Mouse (Mus musculus): ENCODE results near the gene D430041D05Rik. TPM values are rescaled to one million over a fixed set of nuclear protein-coding genes. Genes with fewer than 3 reads are reported as not detected.

The D430041D05Rik gene
- polyA plus RNA-seq, 1 experiment from 2014 or later = 0.97 TPM

GRCm38 (mm10) chr2:104444776-104445175 is 34.0 kb upstream of the D430041D05Rik start:
- H3K9me3 ChIP-seq (ENCODE audit: control insufficient read depth, low read length) = no peaks in the 10 kb centered on the region
- ATAC-seq (ENCODE audit: insufficient number of reproducible peaks, low FRiP score, low TSS enrichment, low read depth) (no peak), DNase-seq (ENCODE audit: low spot score) (peak; percentile 64)
- no peak overlapping the region for H3K4me3 ChIP-seq (ENCODE audit: low read depth, low read length)
- no peaks in the 10 kb centered on the region for H3K4me1 ChIP-seq (ENCODE audit: control insufficient read depth, insufficient read depth, low read length)
- H3K9ac ChIP-seq (ENCODE audit: low read length) = no peak overlapping the region
- no peak overlapping the region for H3K27ac ChIP-seq (replicated peaks; ENCODE audit: low read depth, low read length)
- no peaks in the 10 kb centered on the region for H3K27me3 ChIP-seq (ENCODE audit: control insufficient read depth, insufficient read depth, low read length)
- WGBS = 41% methylated on average over 2 of the region's 2 CpGs
- no peak overlapping the region for H3K4me2 ChIP-seq (ENCODE audit: low read depth, severe bottlenecking)
- H3K36me3 ChIP-seq (ENCODE audit: control insufficient read depth, insufficient read depth, low read length) = no peaks in the 10 kb centered on the region

GRCm38 (mm10) chr2:104442341-104442740 is 31.5 kb upstream of the D430041D05Rik start:
- no peak for ATAC-seq (ENCODE audit: insufficient number of reproducible peaks, low FRiP score, low TSS enrichment, low read depth)
- WGBS = 66% methylated on average over 4 of the region's 4 CpGs

GRCm38 (mm10) chr2:104436226-104436625 is 25.4 kb upstream of the D430041D05Rik start:
- WGBS = 95% methylated on average over 3 of the region's 3 CpGs
- Histone ChIP-seq H3K36me3 (ENCODE audit: control insufficient read depth, insufficient read depth, low read length) (peaks cover 9% of the 10 kb centered on the region; the same call in 1 of the 2 replicates), H3K27me3 (ENCODE audit: control insufficient read depth, insufficient read depth, low read length) (no peaks in the 10 kb centered on the region), H3K4me2 (ENCODE audit: low read depth, severe bottlenecking) (no peak overlapping the region), H3K4me1 (ENCODE audit: control insufficient read depth, insufficient read depth, low read length) (no peaks in the 10 kb centered on the region), H3K27ac (replicated peaks; ENCODE audit: low read depth, low read length) (no peak overlapping the region), H3K9ac (ENCODE audit: low read length) (no peak overlapping the region), H3K9me3 (ENCODE audit: control insufficient read depth, low read length) (no peaks in the 10 kb centered on the region), H3K4me3 (ENCODE audit: low read depth, low read length) (no peak overlapping the region)
- DNase-seq (ENCODE audit: low spot score) (no peak), ATAC-seq (ENCODE audit: insufficient number of reproducible peaks, low FRiP score, low TSS enrichment, low read depth) (no peak)

More at GRCm38 (mm10) chr2:104442341-104442740, 31.5 kb upstream of the D430041D05Rik start:
- no peaks in the 10 kb centered on the region for H3K36me3 ChIP-seq (ENCODE audit: control insufficient read depth, insufficient read depth, low read length)
- H3K4me1 ChIP-seq (ENCODE audit: control insufficient read depth, insufficient read depth, low read length) = no peaks in the 10 kb centered on the region
- no peak for DNase-seq (ENCODE audit: low spot score)
- no peak overlapping the region for H3K4me2 ChIP-seq (ENCODE audit: low read depth, severe bottlenecking)
- H3K9me3 ChIP-seq (ENCODE audit: control insufficient read depth, low read length) = no peaks in the 10 kb centered on the region
- no peak overlapping the region for H3K4me3 ChIP-seq (ENCODE audit: low read depth, low read length)
- no peak overlapping the region for H3K9ac ChIP-seq (ENCODE audit: low read length)
- no peak overlapping the region for H3K27ac ChIP-seq (replicated peaks; ENCODE audit: low read depth, low read length)
- H3K27me3 ChIP-seq (ENCODE audit: control insufficient read depth, insufficient read depth, low read length) = no peaks in the 10 kb centered on the region

- no peak overlapping the region for H3K4me3 ChIP-seq (ENCODE audit: low read depth, low read length)
- H3K9me3 ChIP-seq (ENCODE audit: control insufficient read depth, low read length) = no peaks in the 10 kb centered on the region
- peaks cover 9% of the 10 kb centered on the region; the same call in 1 of the 2 replicates for H3K36me3 ChIP-seq (ENCODE audit: control insufficient read depth, insufficient read depth, low read length)
- no peaks in the 10 kb centered on the region for H3K4me1 ChIP-seq (ENCODE audit: control insufficient read depth, insufficient read depth, low read length)
- WGBS = 93% methylated on average over 6 of the region's 6 CpGs
- no peak overlapping the region for H3K9ac ChIP-seq (ENCODE audit: low read length)
- no peaks in the 10 kb centered on the region for H3K27me3 ChIP-seq (ENCODE audit: control insufficient read depth, insufficient read depth, low read length)
- no peak overlapping the region for H3K27ac ChIP-seq (replicated peaks; ENCODE audit: low read depth, low read length)
- DNase-seq (ENCODE audit: low spot score) = no peak
- ATAC-seq (ENCODE audit: insufficient number of reproducible peaks, low FRiP score, low TSS enrichment, low read depth) = no peak
- no peak overlapping the region for H3K4me2 ChIP-seq (ENCODE audit: low read depth, severe bottlenecking)
Measured at GRCm38 (mm10) chr2:104431067-104431466, 20.3 kb upstream of the D430041D05Rik start.

- no peak for ATAC-seq (ENCODE audit: insufficient number of reproducible peaks, low FRiP score, low TSS enrichment, low read depth)
- H3K36me3 ChIP-seq (ENCODE audit: control insufficient read depth, insufficient read depth, low read length) = peaks cover 9% of the 10 kb centered on the region; the same call in 1 of the 2 replicates
- no peaks in the 10 kb centered on the region for H3K4me1 ChIP-seq (ENCODE audit: control insufficient read depth, insufficient read depth, low read length)
- no peaks in the 10 kb centered on the region for H3K27me3 ChIP-seq (ENCODE audit: control insufficient read depth, insufficient read depth, low read length)
- H3K9ac ChIP-seq (ENCODE audit: low read length) = no peak overlapping the region
- H3K4me3 ChIP-seq (ENCODE audit: low read depth, low read length) = no peak overlapping the region
- H3K9me3 ChIP-seq (ENCODE audit: control insufficient read depth, low read length) = no peaks in the 10 kb centered on the region
- WGBS = 92% methylated on average over 5 of the region's 5 CpGs
- no peak for DNase-seq (ENCODE audit: low spot score)
- H3K27ac ChIP-seq (replicated peaks; ENCODE audit: low read depth, low read length) = no peak overlapping the region
- H3K4me2 ChIP-seq (ENCODE audit: low read depth, severe bottlenecking) = no peak overlapping the region
Measured at GRCm38 (mm10) chr2:104430566-104430965, 19.8 kb upstream of the D430041D05Rik start.

GRCm38 (mm10) chr2:104426112-104426511 is 15.3 kb upstream of the D430041D05Rik start:
- no peak overlapping the region for H3K27ac ChIP-seq (replicated peaks; ENCODE audit: low read depth, low read length)
- ATAC-seq (ENCODE audit: insufficient number of reproducible peaks, low FRiP score, low TSS enrichment, low read depth) (no peak), DNase-seq (ENCODE audit: low spot score) (no peak)
- H3K9ac ChIP-seq (ENCODE audit: low read length) = no peak overlapping the region
- no peak overlapping the region for H3K4me3 ChIP-seq (ENCODE audit: low read depth, low read length)
- H3K27me3 ChIP-seq (ENCODE audit: control insufficient read depth, insufficient read depth, low read length) = no peaks in the 10 kb centered on the region
- 89% methylated on average over 3 of the region's 3 CpGs for WGBS
- H3K36me3 ChIP-seq (ENCODE audit: control insufficient read depth, insufficient read depth, low read length) = no peaks in the 10 kb centered on the region; the same call in 1 of the 2 replicates
- no peaks in the 10 kb centered on the region for H3K9me3 ChIP-seq (ENCODE audit: control insufficient read depth, low read length)
- H3K4me2 ChIP-seq (ENCODE audit: low read depth, severe bottlenecking) = no peak overlapping the region
- no peaks in the 10 kb centered on the region for H3K4me1 ChIP-seq (ENCODE audit: control insufficient read depth, insufficient read depth, low read length)

GRCm38 (mm10) chr2:104422230-104422629 is 11.4 kb upstream of the D430041D05Rik start:
- H3K9ac ChIP-seq (ENCODE audit: low read length) = no peak overlapping the region
- no peak overlapping the region for H3K4me3 ChIP-seq (ENCODE audit: low read depth, low read length)
- WGBS = 10% methylated on average over 1 of the region's 1 CpGs
- ATAC-seq (ENCODE audit: insufficient number of reproducible peaks, low FRiP score, low TSS enrichment, low read depth) (no peak), DNase-seq (ENCODE audit: low spot score) (no peak)
- no peaks in the 10 kb centered on the region for H3K9me3 ChIP-seq (ENCODE audit: control insufficient read depth, low read length)
- H3K27ac ChIP-seq (replicated peaks; ENCODE audit: low read depth, low read length) = no peak overlapping the region
- H3K4me2 ChIP-seq (ENCODE audit: low read depth, severe bottlenecking) = no peak overlapping the region
- H3K27me3 ChIP-seq (ENCODE audit: control insufficient read depth, insufficient read depth, low read length) = no peaks in the 10 kb centered on the region
- H3K4me1 ChIP-seq (ENCODE audit: control insufficient read depth, insufficient read depth, low read length) = no peaks in the 10 kb centered on the region
- H3K36me3 ChIP-seq (ENCODE audit: control insufficient read depth, insufficient read depth, low read length) = no peaks in the 10 kb centered on the region

GRCm38 (mm10) chr2:104420805-104421204 is 10.0 kb upstream of the D430041D05Rik start:
- Histone ChIP-seq H3K4me1 (ENCODE audit: control insufficient read depth, insufficient read depth, low read length) (no peaks in the 10 kb centered on the region), H3K4me2 (ENCODE audit: low read depth, severe bottlenecking) (no peak overlapping the region), H3K36me3 (ENCODE audit: control insufficient read depth, insufficient read depth, low read length) (no peaks in the 10 kb centered on the region), H3K9ac (ENCODE audit: low read length) (no peak overlapping the region), H3K27me3 (ENCODE audit: control insufficient read depth, insufficient read depth, low read length) (no peaks in the 10 kb centered on the region), H3K9me3 (ENCODE audit: control insufficient read depth, low read length) (no peaks in the 10 kb centered on the region), H3K4me3 (ENCODE audit: low read depth, low read length) (no peak overlapping the region), H3K27ac (replicated peaks; ENCODE audit: low read depth, low read length) (no peak overlapping the region)
- DNase-seq (ENCODE audit: low spot score) (no peak), ATAC-seq (ENCODE audit: insufficient number of reproducible peaks, low FRiP score, low TSS enrichment, low read depth) (no peak)
- 84% methylated on average over 4 of the region's 4 CpGs for WGBS

GRCm38 (mm10) chr2:104419999-104420398 is 9.2 kb upstream of the D430041D05Rik start:
- H3K27me3 ChIP-seq (ENCODE audit: control insufficient read depth, insufficient read depth, low read length) = no peaks in the 10 kb centered on the region
- H3K4me2 ChIP-seq (ENCODE audit: low read depth, severe bottlenecking) = no peak overlapping the region
- ATAC-seq (ENCODE audit: insufficient number of reproducible peaks, low FRiP score, low TSS enrichment, low read depth) (no peak), DNase-seq (ENCODE audit: low spot score) (no peak)
- no peaks in the 10 kb centered on the region for H3K4me1 ChIP-seq (ENCODE audit: control insufficient read depth, insufficient read depth, low read length)
- no peaks in the 10 kb centered on the region for H3K9me3 ChIP-seq (ENCODE audit: control insufficient read depth, low read length)
- H3K36me3 ChIP-seq (ENCODE audit: control insufficient read depth, insufficient read depth, low read length) = no peaks in the 10 kb centered on the region
- 75% methylated on average over 1 of the region's 1 CpGs for WGBS
- H3K4me3 ChIP-seq (ENCODE audit: low read depth, low read length) = no peak overlapping the region
- H3K9ac ChIP-seq (ENCODE audit: low read length) = no peak overlapping the region
- no peak overlapping the region for H3K27ac ChIP-seq (replicated peaks; ENCODE audit: low read depth, low read length)
